Mouse (Mus musculus) kidney, postnatal 25 days (tissue): ENCODE measurements at regions not wholly inside any gene's neighbourhood (a gene's known extent, or its start where the extent isn't known, plus 50 kb on each side); places are given as distances from the start of the nearest gene placed in this dataset.
"Not testable (repeated sequence)": the region's sequence is repeated elsewhere in the genome, so short reads cannot be mapped to it uniquely, and the experiment has no call there.

Experiments
- DNase-seq, 2 experiments: peaks; one replicate each; pipeline ENCODE4 v3.0.0; 2021; ENCODE audit warnings: mixed read lengths in 2 of 2

DNA sequence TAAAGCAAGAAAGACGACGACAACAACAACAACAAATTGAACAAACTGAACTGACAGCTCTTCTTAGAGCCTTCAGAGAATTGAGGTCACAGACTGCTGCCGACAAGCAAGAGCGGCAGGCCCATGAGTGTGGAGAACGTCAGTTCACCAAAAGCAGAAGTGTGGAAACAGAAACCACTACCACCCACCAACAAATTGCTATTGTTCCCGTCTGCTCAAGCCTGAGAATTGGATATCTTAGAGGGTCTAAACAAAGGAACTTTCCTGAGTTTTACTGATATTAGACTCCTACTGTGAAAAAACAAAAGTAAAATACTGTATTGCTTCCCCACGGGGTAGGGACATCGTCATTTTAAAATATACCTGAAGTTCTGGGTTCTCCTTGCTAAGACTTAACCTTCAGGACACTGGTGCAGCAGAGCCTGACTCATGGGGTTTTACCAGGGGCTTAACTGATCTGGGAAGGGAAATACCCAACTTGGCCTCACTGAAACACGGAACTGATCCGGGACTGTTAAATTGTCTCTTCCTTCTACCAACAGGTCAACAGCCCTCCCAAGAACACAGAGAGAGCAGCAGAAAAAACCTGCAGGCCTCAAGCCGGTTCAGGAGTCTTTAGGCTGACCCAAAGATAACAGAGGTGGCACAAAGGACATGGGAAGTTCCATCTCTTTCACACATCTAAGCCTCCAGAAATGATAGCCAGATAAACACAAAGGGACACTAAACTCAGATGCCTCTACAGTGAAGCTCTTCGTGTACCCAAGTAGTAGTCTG lies 238.1 kb downstream of the Gm5426 start:
- no peak for DNase-seq

DNA sequence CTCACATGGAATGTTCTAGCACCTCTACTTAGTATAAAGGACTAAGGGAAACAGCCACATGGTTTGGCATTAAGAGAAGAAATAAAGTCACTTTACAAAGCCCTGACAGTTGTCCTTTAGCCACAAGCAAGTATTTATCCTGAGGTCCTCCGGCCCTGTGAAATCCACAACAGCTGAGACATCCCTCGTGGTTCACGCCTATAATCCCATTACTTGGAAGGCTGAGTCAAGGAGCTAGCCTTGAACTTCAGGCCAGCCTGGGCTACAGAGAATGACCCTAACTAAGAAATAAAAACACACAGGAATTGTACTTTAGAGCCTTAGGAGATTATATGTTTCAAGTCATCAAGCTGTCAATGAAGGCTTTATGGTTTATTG lies 238.7 kb downstream of the Gm5426 start:
- no peak for DNase-seq

- peak in 1 of 2 experiments; percentile 48 for DNase-seq
Observed at GRCm38 (mm10) chr10:96377549-96377948, 239.3 kb upstream of the Btg1 start.

DNA sequence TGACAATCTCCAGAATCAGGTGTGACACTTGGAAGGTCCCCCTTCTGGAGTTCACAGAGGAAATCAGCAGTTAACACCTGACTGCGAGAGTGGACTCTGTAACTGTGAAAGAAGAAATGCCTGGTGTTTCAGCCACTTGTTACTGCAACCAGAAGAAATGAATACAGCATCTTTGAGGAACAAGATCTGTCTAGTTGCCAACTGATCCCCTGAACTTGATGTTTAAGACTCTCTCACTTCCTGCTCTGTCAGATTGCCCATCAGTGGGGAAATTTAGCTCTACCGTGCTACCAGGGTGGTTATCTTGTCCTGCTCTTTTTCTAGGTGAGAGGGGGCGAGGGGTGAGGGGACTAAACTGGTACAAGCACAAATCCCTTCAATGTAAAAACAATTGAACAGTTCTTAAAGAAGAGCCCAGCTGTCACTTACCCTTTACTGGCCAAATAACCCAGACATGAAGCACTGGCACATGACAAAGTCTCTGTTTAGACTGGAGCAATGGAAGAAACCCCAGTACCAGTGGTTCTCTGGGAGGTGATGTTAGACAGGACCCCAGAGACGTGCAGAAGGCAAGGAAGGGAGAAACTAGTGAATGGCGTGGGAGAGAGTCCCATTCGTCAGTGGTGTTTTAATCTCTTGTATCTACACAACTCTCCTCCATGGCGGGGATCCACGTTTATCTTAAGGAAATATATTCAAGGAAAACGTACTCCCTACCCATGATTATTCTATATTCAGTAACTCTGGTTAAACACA lies 237.6 kb upstream of the Btg1 start:
- no peak for DNase-seq

- no peak for DNase-seq
Observed at GRCm38 (mm10) chr10:96381664-96382063, 235.1 kb upstream of the Btg1 start.

- no peak for DNase-seq
Observed at GRCm38 (mm10) chr10:96391748-96392147, 225.1 kb upstream of the Btg1 start.

DNA sequence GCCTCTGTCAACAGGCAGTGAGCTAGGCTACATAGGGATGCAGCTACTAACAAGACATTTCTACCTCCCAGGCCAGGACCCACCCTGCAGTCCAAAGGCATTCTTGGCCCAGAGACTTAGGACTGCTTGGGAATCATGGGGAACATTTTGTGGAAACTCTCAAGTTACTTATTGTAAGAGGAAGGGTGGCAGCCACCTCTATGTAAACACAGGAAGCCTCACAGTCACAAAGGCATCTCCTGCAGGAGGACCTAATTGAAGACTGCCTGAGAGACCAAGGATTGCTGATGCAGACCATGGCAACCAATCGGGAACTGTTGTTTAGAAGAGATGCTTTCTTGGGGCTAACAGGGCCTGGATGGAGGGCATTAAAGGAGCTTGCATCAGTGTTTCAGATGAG lies 224.0 kb upstream of the Btg1 start:
- no peak for DNase-seq

DNA sequence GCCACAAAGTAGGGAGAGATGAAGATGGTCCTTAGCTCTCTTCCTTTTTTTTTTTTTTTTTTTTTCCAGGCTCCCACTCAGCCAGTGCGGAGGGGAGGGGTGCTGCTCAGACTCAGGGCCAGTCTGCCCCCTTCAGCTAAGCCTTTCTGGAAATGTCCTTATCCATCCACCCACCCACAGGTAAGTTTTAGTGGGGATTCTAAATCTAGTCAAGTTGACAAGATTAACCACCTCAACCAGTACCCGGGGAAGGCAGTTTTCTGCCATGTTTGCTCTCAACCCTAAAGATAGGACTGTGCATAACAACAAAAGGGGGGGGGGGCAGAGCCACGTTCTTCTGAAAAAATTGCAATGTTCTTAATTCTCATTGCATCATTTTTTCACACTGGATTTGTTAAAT lies 222.6 kb upstream of the Btg1 start:
- DNase-seq = no peak

DNA sequence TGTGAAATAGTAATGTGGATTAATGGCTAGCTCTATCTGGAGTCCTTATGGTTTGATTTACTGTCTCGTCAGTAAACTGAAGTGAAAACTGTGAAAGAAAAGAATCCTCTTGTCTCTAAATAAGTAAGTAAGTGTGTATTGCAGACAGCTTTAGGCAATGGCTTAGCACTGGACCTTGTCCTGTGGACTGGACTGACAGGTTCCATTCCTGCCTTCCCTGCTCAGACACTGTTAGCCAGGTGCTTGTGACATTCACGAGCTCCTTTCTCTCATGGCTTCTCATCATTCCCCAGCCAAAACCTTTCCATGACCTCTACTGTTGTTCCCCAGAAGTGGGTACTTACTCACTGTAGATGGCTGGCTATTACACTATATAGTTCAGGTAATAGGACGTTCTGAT lies 221.8 kb upstream of the Btg1 start:
- no peak for DNase-seq

- DNase-seq = no peak
Observed at GRCm38 (mm10) chr10:96397931-96398561, 218.8 kb upstream of the Btg1 start.

DNA sequence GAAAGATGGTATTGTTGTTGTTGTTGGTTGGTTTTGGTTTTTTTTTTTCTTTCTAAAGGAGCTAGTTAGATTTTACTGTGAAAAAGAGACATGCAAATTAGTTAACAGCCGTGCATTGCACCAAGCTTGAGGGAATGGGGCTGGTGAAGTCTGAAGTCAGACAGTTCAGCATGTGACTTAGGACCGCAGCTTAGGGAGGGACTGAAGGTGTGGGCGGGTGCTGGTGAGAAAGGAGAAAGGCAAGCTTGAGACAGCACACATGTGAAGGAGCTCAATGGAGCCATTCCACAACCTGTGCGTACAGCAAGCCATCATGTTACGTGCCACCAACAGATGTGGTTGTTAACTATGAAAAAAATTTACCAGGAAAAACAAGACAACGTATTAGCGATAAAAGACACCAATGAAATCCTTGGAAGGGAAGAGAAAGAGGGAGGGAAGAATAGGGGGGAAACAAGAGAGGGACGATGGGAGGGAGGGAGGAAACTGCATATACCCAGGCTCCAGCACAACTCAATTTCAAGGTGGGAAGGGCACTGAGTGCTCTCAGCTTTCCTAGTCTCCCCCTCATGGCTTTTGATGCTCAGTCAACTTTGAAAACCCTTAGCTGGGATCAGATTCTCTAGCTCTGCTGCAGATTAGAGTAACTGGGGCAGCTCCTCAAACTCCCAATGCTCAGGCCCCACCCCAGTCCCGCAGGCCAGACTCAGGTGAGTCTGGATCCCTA lies 218.1 kb upstream of the Btg1 start:
- no peak for DNase-seq

DNA sequence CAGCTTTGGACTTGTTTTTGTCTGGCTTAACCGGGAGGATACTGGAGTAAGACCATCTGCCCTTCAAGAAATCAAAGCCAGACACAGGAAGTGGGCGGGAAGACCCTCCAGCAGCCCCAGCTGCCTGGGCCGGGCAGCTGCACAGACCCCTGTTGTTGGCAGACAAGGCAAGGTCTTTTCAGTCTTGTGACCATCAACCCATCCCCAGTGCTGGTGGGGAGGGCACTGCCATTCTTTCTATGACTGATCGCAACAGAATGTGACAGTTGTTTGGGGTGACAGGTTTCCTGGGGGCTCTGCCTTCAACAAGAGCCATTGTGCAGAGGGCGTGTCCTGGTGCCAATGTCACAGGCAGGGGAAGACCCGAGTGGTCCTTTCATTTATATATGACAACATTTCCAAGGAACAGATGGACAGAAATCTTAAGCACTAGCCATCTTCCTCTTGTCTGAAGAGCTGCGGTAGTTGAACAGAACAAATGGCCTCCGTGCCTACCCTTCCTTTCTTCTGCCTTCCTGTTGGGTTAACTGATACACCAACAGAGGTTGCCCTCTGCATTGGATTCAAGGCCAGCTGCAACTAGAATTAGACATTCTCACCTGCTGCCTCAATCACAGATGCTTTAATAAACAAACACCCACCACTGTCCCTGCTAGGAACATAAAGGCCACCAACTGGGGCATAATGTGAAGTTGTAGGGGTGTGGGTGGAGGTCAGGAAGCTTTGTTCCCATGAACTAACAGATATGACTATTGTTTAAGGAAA lies 217.0 kb upstream of the Btg1 start:
- no peak for DNase-seq

GRCm38 (mm10) chr10:96400793-96401192 lies 216.0 kb upstream of the Btg1 start:
- no peak for DNase-seq

- DNase-seq = no peak
Observed at GRCm38 (mm10) chr10:96406306-96406705, 210.5 kb upstream of the Btg1 start.

GRCm38 (mm10) chr10:96407846-96408245 lies 209.0 kb upstream of the Btg1 start:
- DNase-seq = no peak

GRCm38 (mm10) chr10:96408250-96408649 lies 208.6 kb upstream of the Btg1 start:
- no peak for DNase-seq

- no peak for DNase-seq
Observed at GRCm38 (mm10) chr10:96410028-96410427, 206.8 kb upstream of the Btg1 start.

- DNase-seq = no peak
Observed at GRCm38 (mm10) chr10:96414807-96415206, 202.0 kb upstream of the Btg1 start.

GRCm38 (mm10) chr10:96421506-96421905 lies 195.3 kb upstream of the Btg1 start:
- DNase-seq = not testable (repeated sequence)

GRCm38 (mm10) chr10:96427407-96427806 lies 189.4 kb upstream of the Btg1 start:
- no peak for DNase-seq

GRCm38 (mm10) chr10:96430142-96430541 lies 186.7 kb upstream of the Btg1 start:
- no peak for DNase-seq

- no peak for DNase-seq
Observed at GRCm38 (mm10) chr10:96435109-96435508, 181.7 kb upstream of the Btg1 start.
